Mouse (Mus musculus) adrenal gland, postnatal 25 days (tissue): ENCODE measurements around the gene Cyp2d9. TPM values are rescaled to one million over a fixed set of nuclear protein-coding genes. Genes with fewer than 3 reads are reported as not detected.
"Not testable (repeated sequence)": the region's sequence is repeated elsewhere in the genome, so short reads cannot be mapped to it uniquely, and the experiment has no call there.

Experiments used
- DNase-seq: peaks from one replicate; pipeline ENCODE4 v3.0.0; 2021; ENCODE audit warnings: mixed read lengths
- microRNA-seq, 2 experiments: library from miRNA; unstranded; fragments of <30 nt; microRNA quantifications; one replicate each; pipeline ENCODE4 v1.2.0; 2021
- total RNA-seq: library from RNA; stranded (reverse); gene quantifications from 2 replicates; pipeline ENCODE4 v1.2.3, GENCODE M21; 2021

The Cyp2d9 gene
- total RNA-seq, 1 experiment from 2014 or later: not detected

GRCm38 (mm10) chr15:82450045-82450444 is 16.8 kb downstream of the Cyp2d9 start:
- DNase-seq: not testable (repeated sequence)

- DNase-seq: not testable (repeated sequence)
Measured at GRCm38 (mm10) chr15:82452133-82452532, 18.9 kb downstream of the Cyp2d9 start.

GRCm38 (mm10) chr15:82453501-82453900 is 20.3 kb downstream of the Cyp2d9 start:
- DNase-seq: not testable (repeated sequence)

- DNase-seq: not testable (repeated sequence)
Measured at GRCm38 (mm10) chr15:82456086-82456790, 23.0 kb downstream of the Cyp2d9 start.

- DNase-seq: no peak
Measured at GRCm38 (mm10) chr15:82457064-82458021, 24.1 kb downstream of the Cyp2d9 start.

- not testable (repeated sequence) for DNase-seq
Measured at GRCm38 (mm10) chr15:82459266-82459665, 26.0 kb downstream of the Cyp2d9 start.

- DNase-seq: no peak
Measured at GRCm38 (mm10) chr15:82464701-82465100, 31.5 kb downstream of the Cyp2d9 start.

- not testable (repeated sequence) for DNase-seq
Measured at GRCm38 (mm10) chr15:82494273-82494672, 61.0 kb downstream of the Cyp2d9 start.

Small RNA genes within 50 kb of the gene (microRNA-seq; reads per million reads assigned to microRNA genes)
- gene Gm25990 (0 reads per million in 2 experiments), gene Gm27331 (0 reads per million in 2 experiments), gene Gm27622 (0 reads per million in 2 experiments), gene Gm27825 (0 reads per million in 2 experiments), gene Mir7684 (0 reads per million in 2 experiments)

Other genes with a start within 250 kb of the Cyp2d9 start
- 0.24 and 0.48 TPM in 2 replicates for gene Shisa8, start 220.6 kb upstream of the Cyp2d9 start, total RNA-seq
- gene Tnfrsf13c, start 209.1 kb upstream of the Cyp2d9 start, total RNA-seq: 0.21 TPM in 1 of 2 replicates, not detected in the other
- 5.9 and 7.5 TPM in 2 replicates for gene Cenpm, start 188.7 kb upstream of the Cyp2d9 start, total RNA-seq
- 0.62 TPM in 1 of 2 replicates, not detected in the other for gene 1500009C09Rik, start 181.0 kb upstream of the Cyp2d9 start, total RNA-seq
- gene Sept3, start 158.5 kb upstream of the Cyp2d9 start, total RNA-seq: 3.0 and 4.3 TPM in 2 replicates
- gene Wbp2nl, start 134.5 kb upstream of the Cyp2d9 start, total RNA-seq: not detected in 2 replicates
- gene Naga, start 94.5 kb upstream of the Cyp2d9 start, total RNA-seq: 71.5 and 75.4 TPM in 2 replicates
- 0.49 and 1.0 TPM in 2 replicates for gene Pheta2, start 94.5 kb upstream of the Cyp2d9 start, total RNA-seq
- gene Smdt1, start 94.5 kb upstream of the Cyp2d9 start, total RNA-seq: 176 and 192 TPM in 2 replicates
- 531 and 557 TPM in 2 replicates for gene Ndufa6, start 79.1 kb upstream of the Cyp2d9 start, total RNA-seq
- gene Cyp2d22, start 53.2 kb upstream of the Cyp2d9 start, total RNA-seq: 40.4 and 48.4 TPM in 2 replicates
- 0.27 TPM in 1 of 2 replicates, not detected in the other for gene Cyp2d11, start 39.4 kb upstream of the Cyp2d9 start, total RNA-seq
- 0.55 and 9.2 TPM in 2 replicates for gene Cyp2d10, start 26.2 kb upstream of the Cyp2d9 start, total RNA-seq
- not detected in 2 replicates for gene Cyp2d12, start 121.6 kb downstream of the Cyp2d9 start, total RNA-seq
- gene Cyp2d34, start 187.5 kb downstream of the Cyp2d9 start, total RNA-seq: not detected in 2 replicates